Mouse (Mus musculus): ENCODE results near the gene Ms4a2.

Ms4a2 gene

DNA sequence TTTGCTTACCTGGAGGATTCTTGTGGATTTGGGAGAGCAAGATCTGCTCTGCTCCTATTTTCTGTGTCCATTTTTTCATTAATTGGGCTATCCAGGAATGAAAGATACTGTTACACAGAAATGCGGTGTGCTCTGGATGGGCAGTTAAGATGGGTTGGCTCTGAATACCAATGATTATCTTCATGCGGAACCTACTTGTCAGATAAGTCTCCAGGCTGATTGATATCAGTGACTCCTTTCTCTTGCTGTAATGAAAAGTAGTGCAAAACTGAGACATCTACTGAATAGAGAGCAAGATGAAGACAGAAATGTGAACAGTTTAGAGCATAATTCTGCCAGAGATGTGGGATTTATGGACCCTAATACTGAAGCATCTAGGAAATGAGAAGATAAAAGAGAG is at the start of gene Ms4a2:
Ms4a2 (minus strand) TSS at position 169 of the 400 bp plus-strand sequence.
- no peak for DNase-seq

DNA sequence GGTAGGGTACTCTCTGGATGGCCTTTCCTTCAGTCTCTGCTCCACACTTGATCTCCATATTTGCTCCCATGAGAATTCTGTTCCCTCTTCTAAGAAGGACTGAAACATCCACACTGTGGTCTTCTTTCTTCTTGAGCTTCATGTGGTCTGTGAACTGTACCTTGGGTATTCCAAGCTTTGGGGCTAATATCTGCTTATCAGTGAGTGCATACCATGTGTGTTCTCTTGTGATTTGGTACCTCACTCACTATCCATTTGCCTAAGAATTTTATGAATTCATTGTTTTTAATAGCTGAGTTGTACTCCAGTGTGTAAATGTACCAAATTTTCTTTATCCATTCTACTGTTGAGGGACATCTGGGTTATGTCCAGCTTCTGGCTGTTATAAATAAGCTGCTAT is 38.0 kb upstream of the Ms4a2 start:
- no peak for DNase-seq

DNA sequence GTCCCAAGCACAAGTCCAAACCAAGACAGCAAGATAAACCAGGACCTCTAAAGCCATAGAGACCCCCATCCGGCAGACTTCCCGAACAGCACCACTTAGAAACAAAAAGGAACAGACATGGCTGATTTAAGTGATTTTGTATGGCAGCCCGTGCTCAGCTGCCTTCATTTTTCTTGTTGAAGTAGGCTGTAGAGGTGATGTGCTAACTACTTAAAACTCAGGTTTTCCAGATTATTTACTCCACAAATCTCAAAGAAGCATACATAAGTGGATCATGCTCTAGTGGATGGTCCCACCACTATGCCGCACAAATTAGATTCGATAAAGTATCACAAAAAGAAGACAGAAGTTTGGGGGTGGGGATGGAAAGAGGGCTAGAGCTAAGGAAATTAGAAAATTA is 36.9 kb upstream of the Ms4a2 start, which contains the start of gene Oosp2:
Oosp2 (minus strand) TSS at position 101 of the 400 bp plus-strand sequence.
- no peak for DNase-seq

DNA sequence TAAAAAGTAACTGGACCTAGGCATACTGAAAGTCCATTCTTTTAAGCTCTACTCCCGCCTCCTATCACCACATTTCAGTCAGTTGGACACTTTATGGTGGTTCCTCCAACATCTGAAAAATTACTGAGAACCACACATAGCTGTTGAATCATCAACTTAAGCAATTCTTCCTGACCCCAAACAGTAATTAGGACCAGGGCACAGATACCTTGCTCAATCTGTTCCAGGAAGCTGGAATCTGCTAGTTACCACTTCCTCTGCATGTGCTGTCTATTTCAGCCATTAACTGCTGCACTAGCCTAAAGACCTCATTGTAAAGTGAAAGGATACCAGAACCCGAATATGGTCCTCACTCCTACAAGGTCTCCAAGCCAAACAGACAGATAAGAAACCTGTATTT is 35.6 kb upstream of the Ms4a2 start:
- no peak for DNase-seq

DNA sequence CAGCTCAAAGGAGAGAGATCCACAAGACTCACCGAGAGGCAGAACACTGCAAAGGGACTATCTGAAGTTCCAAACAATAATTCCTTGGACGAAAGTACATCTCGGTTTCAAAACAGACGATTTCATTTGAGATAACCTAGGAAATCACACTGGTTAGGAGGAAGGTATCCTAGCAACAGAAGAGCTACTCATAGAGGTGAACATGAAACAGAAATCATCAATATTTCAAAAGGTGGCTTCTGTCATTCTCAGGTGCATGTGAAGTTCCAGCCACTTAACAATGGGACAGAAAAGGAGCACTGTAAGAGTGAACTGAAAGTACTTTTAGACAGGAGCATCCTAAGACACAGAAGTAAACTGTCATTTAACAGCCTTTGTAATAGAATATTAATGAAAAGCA is 26.0 kb upstream of the Ms4a2 start:
- DNase-seq = no peak

DNA sequence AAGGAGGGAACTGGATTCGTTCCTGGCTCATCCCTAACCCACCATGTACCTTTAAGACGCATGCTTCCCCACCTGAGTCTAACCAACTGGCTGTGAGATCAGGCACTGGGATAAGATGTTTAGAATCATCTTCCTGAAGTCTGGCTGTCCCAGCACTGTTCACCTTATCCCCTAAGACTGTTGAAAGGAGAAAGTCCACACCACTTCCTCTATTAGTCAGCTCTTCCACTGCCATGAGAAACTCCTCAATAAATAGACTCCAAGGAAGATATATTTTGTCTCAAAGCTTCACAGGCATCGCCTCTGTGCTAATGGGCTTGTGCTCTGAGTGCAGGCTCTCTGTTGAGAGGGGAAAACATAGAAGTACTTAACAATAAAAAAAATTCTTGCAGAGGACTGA is 22.6 kb upstream of the Ms4a2 start:
- no peak for DNase-seq

DNA sequence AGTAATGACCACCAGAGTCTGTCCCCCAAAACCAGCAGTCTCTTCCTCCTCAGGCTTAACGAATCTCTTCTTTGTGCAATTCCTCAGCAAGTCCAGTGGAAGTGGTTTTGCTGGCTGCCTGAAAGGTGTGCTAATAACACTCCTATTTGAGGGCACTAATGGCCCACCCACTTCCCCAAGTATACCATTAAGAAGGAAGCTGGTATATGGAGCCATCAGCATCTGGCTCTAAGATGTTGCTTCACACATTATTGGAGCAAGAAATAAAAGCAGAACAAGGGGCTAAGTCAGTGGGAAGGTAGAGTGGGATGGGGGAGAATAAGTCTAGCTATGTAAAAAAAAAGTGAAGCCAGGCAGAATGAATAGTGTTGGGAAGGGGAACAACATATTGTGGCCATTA is 17.2 kb upstream of the Ms4a2 start, which contains the start of gene Ms4a3:
Ms4a3 (minus strand) TSS at position 120 of the 400 bp plus-strand sequence.
- DNase-seq = no peak

DNA sequence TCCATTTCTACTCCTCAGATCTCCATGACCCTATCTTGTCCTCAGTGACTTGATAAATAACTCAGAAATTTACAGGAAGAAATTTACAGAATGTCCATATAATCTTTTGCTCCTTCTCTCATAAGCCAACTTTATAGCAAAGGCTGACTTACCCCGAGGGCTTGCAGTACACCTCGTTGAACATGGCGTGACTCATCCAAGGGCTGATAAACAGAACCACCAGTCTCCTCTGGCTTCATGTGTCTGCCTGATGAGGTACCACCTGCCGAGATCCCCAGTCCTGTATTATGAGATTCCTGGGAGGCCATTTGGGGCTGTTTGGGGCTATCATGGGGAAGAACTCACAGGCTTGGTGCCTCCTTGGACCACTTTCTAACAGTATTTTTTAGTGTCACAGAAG is 15.5 kb upstream of the Ms4a2 start:
- no peak for DNase-seq

DNA sequence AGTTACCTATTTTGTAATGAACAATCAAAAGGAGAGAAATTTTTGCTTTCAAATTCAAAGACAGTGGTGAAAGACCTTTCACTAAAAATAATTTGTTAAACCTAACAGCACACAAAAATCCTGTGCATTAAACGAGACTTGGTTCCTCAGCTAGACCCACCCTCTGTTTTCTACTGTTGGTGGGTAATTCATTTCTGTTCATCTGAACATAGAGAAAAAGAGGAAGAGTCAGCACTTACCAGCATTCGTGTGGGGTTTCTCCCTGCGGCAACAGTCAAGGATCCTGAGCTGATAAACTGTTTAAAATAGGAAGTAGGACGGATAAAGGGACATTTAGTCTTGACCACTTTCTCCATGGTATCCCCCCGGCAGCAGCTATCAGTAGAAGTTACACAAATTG is 12.1 kb upstream of the Ms4a2 start:
- DNase-seq = no peak

DNA sequence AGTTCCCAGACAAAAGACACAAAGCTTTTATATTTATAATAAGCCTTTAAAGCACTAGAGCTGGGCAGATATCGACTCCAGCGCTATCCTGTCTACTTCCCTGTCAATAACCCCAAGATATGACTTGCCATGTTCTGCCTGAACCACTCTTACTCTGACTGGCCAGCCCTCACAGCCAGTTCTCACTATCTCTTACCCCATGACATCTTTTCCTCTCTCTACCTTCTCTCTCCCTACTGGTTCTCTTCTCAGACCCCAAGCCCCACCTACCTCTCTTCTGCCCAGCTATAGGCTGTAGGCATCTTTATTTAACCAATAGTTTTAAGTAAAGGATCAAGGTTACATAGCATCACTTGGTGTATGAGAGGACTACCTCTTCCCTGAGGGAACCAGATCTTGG is 10.8 kb upstream of the Ms4a2 start:
- no peak for DNase-seq

DNA sequence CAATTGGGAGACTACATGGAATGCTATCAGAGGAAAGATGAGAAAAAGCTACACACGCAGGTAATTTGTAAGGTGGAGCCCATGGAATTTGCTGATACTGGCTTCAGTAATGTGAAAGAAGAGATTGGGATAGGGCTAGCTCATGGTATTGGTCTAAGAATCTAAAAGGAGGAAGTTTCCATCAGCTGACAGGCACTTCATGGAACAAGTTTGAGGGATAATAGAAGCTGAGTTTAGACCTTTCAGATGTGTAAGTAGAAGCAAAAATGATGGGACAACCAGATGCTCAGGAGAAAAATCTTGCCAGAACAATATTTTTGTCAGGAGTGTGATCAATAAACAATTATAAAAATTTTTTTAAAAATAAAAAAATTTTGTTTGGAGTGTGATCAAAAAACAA is 10.2 kb upstream of the Ms4a2 start:
- DNase-seq = no peak

DNA sequence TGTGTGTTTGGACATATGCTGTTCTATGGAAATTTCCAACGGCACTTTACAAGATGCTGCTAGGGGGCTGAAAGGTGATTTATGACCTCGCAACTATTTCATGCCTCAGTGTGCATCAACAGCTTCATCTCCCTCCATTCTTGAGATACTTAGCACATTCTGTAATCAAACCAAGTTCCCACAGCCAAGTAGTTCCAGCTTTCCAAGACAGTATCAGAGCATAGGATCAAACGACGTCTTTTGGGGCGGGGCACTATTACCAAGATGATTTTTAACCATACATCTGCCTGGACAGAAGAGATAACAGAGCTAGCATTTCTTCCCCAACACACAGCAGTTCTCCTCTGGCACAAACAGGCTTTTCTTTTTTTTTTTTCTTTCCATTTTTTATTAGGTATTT is 1.7 kb upstream of the Ms4a2 start:
- no peak for DNase-seq

DNA sequence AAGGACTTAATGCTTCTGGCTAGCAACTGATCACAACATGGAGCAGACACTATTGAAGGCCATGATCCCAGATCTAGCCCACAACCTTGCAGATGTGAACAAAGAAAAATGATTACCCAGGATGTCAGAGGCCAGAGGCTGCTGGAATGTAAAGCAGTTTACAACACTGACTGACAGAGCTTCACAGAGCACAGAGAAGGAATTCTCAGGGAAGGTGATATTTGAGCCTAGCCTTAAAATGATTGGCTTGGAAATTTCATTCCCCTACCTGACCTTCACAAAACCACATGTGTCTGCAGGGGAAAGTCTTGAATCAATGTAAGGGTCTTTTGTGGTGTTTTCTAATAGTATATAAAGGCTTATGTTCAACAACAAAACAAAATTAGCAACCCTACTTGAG is 1.3 kb upstream of the Ms4a2 start:
- DNase-seq = no peak

DNA sequence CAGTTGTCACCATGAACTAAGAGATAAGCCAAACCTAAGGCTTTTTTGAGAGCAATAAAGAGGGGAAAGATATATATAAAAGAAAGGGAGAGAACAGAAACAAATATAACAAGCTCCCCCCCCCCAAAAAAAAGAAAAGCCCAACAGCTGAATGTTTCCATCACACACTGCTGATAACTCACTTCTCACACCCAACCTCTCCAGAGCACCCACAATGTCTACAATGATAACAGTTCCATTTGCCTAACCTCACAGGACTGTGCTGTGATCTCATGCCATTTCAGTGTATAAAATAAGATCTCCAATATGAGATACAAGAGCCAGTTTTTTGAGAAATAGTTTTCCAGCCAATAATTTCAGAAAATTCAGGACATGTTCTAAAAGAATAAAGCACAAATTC is 5.5 kb downstream of the Ms4a2 start:
- no peak for DNase-seq

DNA sequence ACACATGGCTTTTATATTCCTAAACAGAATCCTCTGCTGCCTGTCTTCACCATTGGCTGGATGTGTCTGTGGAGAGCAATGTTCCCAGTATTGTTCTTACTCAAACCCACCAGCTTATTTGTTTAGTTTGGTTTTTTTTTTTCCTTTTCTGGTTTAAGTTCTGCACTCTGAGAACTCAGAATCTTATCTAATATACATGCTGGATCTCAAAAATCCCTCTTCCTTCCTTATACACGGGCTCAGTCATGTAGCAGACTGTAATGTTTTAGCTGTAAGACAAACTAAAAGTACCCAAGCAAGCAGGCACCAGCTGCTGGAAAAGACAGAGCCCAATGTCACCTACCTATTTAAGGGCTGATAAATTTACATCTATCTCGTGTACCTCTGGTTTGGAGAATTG is 8.7 kb downstream of the Ms4a2 start:
- DNase-seq = no peak

DNA sequence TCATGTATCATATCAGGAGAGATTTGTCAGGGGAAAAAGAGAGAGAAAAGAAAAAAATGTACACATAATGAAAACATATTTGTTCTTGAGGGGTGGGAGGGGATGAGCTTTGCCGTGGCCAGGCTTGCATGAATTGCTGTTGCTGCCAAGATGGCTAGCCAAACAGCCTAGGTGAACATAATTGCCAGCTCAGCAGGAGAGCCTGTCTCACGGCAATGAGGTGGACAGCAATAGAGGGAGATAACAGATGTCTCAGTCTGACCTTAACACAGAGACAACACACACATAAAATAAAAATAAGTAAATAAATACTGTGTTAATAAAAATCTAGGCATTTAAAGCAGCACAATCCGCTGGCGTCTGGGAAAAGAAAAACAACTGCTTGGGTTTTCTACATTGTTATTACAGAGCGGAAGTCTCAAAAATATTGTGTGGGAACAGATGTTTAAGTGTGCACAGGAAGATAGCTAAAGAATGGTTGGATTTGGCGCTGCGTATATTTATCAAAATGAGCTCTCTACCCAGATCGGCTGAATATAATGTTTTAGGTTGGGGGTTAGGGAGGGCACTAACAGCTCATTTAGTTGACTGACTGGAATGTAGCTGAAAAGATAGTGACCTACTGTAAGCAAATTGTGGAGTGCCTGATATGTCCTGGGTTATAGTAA is 9.6 kb downstream of the Ms4a2 start:
- no peak for DNase-seq

DNA sequence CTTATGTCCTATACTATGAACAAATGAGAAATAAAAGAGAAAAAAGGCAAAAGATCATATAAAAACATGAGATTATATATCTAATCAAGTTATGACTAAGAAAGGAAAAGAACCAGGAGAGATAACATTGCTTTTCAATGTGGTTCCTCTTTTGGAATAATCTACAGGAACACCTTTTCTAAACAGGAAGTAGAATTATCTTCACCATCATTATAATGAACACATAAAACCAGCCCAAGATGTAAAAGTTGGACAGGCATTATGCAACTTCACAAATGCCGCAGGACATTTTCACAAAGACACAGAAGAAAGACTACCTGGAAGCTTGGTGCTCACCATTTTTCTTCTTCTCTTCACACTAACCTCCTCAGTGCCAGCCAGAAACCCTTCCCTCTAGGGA is 10.4 kb downstream of the Ms4a2 start:
- DNase-seq = no peak

DNA sequence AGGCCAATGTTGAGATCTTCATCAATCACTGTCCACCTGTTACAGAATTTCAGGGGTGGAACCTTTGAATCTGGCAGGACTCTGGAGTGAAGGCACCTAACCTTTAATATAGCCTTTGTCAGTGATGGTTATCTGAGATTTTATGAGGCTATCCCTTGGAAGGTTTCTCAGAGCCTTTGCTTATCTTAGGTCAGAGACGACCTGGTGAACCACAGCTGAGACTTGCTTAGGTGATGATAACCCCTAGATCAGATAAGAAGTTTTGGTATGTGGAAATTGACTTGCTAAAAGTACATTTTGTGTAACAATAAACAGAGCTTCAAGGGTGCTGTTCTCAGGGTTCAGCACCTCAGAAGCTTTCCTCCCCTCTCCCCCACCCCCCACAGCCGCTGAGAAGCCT is 11.2 kb downstream of the Ms4a2 start:
- no peak for DNase-seq

DNA sequence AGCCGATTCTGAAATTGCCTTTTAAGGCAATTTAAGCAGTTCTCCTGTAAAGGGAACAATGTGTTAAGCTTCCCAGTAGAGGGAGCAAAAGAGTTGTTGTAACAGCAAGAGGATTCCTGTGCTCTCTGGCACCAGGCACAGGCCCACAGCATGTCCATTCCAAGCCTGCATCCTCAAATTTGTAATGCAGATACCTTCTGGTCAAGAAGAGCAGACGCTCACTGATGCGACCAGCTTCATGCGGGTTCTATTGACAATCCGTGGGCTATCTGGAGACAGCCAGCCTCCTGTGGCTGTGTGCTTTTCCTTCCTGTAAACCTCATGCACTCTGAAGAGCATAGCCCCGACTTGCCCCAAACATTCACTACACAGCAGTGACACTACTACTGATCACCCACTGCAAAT is 12.0 kb downstream of the Ms4a2 start:
- DNase-seq = no peak

DNA sequence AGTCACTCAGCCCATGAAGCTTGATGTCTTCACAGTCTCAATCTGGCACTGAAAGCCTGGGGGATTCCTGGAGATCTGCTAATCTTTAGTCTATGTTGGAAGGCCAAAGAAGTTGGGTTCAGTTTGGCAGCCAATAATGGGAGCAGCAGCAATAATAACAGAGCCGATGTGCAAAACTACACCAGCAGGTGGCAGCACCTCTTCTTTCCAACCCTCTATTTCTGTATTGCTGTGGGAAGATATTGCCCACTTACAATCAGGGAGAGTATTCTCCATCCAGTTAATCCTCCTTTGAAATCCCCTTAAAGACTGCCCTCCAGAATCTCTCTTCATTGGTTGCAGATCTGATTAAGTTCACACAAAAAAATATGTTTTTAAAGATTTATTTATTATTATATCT is 15.3 kb downstream of the Ms4a2 start:
- DNase-seq = no peak

DNA sequence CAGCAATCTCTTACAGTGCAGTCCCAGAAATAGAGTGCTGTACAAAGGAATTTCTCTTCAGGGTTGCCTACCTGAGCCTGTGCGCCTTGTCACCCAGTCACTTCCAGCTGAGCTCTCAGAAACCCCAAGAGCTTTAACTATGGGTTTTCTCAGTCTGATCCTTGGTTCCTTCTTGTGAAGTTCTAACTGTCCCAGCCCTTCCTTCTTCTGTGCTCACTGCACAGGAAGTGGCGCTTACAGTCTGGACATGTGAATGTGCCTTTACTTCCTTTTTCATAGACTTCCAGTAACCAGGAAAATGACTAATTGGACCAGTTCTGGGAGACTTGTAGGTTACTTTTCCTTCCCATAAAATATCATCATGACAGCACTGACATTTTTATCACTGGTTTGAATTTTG is 18.9 kb downstream of the Ms4a2 start, which contains the start of gene Ms4a6d:
Ms4a6d (minus strand) TSS at position 247 of the 400 bp plus-strand sequence.
- no peak for DNase-seq

DNA sequence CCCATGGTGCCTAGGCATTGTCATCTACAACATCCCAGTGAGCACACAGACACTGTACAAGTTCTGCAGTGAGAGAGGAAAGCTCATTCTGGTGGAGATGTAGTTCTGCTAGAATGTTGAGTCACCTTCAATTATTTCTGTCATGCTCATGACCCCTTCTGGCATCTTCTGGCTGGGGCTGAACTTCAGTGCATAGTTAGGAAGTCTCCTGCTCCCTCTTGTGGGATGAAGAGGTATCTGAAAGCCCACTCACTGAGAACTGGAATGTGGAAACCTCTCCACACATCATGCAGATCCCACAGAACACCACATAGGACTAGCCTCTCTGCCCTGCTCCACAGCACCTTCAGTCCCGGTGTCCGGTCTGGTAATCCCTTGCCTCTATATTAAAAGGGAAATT is 21.5 kb downstream of the Ms4a2 start:
- DNase-seq = peak in 1 of 2 experiments; percentile 48

DNA sequence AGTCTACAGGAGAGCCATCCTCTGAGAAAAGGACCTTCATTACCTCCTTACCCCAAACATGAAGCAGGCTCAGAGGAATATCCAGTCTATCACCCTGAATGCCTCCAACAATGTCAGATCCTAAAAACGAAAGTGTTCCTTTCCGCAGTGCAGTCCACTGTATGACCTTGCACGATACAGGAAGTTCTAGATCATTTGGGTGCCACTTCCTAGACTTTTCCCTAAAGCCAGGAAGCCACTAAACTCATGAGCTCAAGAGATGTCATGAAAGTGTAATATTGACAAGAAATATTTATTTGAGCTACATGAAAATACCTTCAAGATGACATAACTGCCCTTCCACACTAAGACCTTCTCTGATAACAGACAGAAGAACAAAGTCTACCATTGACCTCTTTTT is 22.2 kb downstream of the Ms4a2 start:
- no peak for DNase-seq

DNA sequence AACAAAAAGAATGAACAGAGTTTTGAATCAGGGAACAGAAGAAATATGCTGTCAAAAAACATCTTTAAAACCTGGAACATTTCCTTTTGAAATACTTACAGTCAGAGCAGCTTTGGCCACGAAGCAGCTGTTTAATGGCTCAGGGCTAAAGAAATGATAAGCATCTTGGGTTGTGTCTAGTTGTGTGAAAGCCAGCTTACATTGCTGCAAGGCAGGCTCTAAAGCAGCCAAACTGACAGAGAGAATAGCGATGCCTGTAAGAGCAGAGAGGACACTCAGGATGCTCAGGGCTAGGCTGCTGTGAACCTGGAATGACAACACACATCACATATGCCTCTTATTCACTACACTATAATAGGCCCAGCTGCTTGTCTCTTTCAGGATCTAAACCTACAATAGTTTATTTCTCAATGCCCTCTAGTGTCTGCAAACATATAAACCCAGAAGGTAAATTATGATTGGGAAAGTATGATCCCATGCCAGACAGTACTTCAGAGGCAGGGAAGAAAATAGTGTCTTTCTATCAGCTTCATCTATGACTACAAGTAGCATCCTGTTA is 33.5 kb downstream of the Ms4a2 start:
- no peak for DNase-seq

DNA sequence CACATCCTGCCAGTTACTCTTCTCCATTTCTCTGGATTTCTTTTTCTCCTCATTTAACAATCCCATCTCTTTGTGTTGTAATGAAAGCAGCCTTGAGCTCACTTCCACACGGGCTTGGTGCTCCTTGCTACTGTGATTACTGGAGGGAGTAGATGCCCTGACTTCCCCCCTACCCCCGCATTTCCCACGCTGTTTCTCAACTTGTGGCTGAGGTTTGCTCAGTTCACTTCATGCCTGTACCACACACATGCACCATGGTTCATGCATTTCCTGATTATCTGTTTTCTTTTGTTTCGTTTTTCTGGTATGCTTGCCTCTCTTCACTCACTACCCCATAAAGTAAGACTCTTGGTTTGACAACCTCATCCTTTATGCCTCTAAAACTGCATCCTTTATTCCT is 34.3 kb downstream of the Ms4a2 start:
- peak in 1 of 2 experiments; percentile 40 for DNase-seq

All from thymus, adult 18-20 months (tissue).